Mouse (Mus musculus) adrenal gland, adult 18-20 months (tissue): ENCODE data around the gene Art3. TPM values are rescaled to one million over a fixed set of nuclear protein-coding genes. Genes with fewer than 3 reads are reported as not detected.

Experiments used
- DNase-seq, 2 experiments: peaks; one replicate each; pipeline ENCODE4 v3.0.0; 2021 to 2022; ENCODE audit warnings: low spot score in 2 of 2
- long read RNA-seq, 2 experiments: library from polyadenylated mRNA; stranded (forward); transcript quantifications; one replicate each; pipeline ENCODE4 v2.0.0; 2021
- total RNA-seq, 2 experiments: library from RNA; stranded (reverse); gene quantifications; 1 replicate in 1 of 2; 2 replicates in 1 of 2; pipeline ENCODE4 v1.2.3; 2021

Gene Art3
- total RNA-seq = 10 to 100 TPM; 48.5 to 78.3 TPM
- long read RNA-seq, experiment 1, partial matches to known transcripts = 1 of 30 reads
- long read RNA-seq, experiment 1, other reads (novel, unspliced or antisense) = 26 of 30 reads
- long read RNA-seq, experiment 2, partial matches to known transcripts = 1 of 26 reads
- long read RNA-seq, experiment 2, other reads (novel, unspliced or antisense) = 22 of 26 reads

DNA sequence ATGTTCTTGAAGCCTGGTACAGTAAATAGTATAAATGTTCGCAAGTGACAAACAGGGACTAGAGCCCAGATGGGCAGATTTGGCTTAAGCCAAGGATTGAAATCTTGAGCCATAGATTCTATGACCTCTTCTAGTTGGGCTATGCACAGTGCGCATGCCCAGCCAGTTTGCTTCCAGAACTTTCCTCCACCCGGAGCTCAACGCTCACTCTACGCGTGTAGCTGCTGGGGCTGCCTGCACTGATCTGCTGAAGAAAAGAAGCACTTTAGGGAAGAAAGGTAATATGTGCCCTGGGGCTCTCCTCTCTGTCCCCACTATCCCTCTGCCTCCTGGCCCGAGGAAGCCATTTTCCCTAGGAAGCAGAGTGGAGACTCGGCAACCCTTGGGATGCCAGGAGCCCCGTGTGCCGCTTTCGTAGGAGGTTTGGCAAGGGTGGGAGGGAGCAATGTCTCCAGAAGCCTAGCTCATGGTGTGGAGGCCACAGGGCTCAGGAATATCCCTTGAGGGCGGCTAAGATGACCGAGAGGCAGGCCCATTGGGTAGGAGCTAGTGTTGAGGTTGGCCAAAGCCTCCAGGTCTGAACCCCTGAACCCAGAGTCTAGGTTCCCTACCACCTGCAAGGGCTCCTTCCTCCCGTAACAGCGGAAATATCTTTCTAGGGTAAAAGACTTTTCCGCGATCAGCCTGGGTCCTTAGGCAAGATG lies at the start of gene Art3:
Gene Art3, plus strand, starts transcription at position 193 of the 704 bp plus-strand sequence.
- DNase-seq = no peak

DNA sequence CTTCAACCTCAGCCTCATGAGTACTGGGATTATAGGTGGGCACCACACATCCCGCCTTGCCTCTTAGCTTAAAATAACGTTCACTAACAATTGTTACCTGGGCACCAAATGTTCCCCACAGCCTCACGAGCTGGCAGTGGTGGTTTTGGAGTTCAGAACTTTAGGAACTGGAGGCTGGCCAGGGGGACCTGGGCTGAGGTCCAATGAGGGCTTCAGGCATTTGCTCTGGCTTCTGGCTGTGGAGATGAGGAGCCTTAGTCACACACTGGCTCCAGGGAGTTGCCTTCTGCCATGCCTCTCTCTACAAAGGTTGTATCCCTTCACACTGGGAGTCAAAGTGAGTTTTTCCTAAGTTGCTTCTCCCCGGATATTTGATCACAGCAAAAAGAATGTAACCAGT lies 49.1 kb upstream of the Art3 start:
- DNase-seq = peak in 1 of 2 experiments; percentile 33

DNA sequence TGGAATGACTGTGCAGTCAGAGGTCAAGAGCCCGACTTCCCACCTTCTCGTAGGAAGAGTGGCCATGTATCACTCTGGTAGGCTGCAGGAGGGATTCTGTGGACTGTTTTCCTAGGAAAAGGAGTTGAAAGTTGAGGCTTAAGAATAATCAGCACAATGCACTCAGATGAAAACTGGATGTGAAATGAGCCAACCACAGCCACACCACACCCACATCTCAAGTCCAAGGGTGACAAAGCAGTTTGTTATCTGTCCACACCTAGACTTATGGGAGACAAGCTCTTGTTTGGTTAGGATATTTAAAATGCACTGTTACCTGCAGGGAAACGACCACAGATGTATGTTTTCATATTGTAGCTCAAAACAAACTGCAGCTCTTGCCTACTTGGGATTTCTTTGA lies 48.5 kb upstream of the Art3 start:
- DNase-seq = no peak

DNA sequence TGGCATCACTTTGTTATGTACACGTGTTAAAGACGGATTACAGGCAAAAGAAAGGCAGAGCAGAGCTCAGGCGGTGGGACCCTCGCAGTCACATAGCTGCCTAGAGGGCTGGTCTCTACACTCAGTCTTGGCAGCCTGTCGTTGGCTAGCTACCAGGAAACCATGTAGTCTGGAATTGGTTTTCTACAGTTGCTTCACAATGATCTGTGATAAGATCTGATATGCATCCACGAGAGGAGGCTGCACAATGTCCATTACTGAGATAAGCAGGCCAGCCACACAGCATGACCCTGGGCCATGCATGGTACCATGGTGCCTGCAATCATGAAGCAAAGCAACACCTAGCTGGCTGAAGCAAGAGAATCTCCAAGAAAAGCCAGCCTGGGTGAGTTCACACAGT lies 43.8 kb upstream of the Art3 start:
- DNase-seq = no peak

DNA sequence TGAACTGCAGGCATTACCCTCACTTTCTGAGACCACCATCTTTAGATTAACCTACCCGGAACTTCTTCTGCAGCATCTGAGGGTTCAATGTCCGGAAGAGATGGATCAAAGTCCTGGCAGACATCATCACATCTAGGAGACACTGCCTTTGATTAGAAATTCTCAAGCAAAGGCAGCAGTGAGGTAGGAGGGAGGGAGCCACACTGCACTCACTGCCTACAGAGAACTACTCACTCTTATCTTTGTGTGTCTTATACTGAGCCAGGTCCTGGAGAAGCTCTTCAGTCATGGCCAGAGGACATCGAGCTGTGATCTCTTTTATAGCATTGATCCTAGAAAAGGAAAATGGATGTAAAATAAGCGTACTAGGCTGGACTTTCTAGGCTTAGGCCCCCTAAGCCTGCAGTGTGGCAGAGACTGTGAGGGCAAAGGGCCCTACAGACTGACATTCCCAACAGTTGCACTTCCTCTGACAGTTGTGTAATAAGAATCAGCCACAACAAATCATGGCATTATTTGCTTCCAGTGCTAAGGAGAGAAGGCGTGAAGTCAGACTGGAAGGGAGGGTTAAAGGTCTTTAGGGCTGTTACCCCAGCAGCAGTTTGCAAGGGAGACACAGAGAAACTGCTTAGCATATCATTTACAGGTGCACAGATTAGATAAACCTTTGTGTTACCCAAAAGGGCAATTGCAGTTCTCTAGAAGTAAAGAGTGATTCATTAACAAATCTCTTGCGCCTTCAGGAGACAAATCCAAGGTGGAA lies 39.8 kb upstream of the Art3 start:
- no peak for DNase-seq

DNA sequence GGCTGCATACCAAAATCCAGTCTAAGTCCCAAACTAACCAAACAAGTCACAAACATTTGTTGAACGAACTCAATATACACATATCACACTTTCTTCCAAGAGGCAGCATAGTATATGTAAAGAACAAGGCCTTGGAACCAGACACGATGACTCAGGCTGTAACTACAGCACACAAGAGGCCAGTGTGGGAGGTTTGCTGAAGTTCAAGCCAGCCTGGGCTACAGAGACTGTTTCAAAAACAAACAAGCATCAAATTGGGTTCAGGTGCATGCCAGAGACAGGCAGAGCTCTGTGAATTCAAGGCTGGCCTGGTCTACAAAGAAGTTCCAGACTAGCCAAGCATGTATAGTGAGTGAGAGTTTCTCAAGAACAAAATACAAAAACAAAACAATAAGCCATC lies 37.1 kb upstream of the Art3 start:
- DNase-seq = no peak

DNA sequence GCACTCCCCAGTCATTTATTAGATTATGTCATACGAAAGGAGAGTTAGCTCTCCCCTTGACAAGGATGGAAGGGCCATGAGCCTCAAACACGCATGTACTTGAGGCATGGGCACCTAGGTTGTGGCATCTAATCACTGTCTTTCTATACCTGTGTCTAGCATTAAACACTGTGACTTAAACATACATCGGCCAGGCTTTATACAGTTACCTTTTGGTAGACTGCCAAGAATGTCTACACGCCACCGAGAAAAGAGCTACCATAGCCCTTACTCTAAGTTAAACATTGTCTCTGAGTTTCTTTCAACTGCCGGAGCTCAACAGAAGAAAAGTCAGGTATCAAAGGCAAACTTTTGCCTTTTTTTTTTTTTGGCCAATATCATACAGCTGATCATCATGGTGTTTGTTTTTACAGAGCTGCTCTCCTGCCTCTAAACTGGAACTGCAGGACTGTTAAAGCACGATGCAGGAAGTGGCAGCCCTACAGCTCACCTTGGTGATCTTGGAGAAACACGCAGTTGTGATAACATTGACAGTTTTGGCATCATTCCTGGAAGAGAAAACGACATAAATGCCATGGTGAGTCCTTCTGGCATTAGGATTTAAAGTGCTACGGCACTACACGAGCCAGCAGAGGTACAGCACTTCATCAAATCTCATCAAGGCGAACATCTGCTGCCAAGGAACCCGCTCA lies 29.3 kb upstream of the Art3 start:
- no peak for DNase-seq

DNA sequence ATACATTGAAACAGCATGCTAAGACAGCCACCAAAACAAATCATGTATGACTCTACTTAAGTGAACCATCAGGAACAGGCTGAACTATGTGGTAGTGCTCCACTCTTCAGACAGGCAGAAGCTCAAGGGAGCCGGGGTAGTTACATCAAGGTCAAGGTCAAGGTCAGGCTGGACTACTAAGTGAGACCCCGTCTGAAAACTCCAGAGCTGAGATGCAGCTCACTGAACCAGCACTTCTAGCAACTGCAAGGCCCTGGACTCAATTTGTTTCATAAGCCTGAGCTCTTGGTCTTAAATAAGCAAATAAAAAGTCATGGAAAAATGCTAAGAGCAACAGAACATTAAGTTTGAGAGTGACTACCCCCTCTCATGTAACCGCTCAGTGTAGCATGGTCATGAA lies 27.3 kb upstream of the Art3 start:
- DNase-seq = no peak

DNA sequence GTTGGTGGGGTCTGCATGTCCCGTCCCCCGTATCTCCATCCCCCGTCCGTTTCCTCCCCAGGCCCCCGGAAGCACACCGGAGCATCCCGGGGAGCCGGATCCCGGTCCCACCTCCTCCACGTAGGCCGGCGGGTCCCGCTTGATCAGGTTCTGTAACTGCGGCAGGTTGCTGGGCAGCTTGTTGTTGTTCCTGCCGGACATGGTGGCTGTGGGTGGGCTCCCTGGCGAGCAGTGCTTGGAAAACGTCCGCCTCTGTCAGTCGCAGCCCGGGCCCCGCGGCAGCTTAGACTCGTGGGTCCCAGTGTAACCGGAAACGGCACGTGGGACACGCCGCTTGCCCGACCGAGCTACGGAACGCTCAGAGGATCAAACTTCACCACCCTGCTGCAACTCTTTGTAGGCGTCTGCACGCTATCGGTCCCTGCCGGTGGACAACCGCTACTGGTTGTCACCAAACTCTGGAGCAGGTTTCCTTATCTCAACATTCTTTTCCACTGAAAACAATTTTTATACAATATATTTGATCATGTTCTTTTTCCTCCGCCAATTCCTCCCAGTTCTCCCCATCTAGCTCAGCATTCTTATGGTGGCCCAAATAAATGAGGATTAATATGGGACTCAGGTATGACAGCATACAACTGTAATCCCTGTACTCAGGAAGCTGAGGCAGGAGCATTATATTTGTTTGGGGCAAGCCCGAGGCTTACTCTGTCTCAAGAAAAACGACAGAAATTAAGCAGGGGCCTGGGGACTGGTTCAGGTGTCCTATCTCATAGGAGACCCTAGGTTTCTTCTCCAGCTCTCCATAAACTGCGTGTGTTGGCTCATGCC lies 21.7 kb upstream of the Art3 start, which contains the start of gene Sdad1:
Gene Sdad1, minus strand, starts transcription at position 799 of the 831 bp plus-strand sequence.
- peak; percentile 87 to 88 for DNase-seq

DNA sequence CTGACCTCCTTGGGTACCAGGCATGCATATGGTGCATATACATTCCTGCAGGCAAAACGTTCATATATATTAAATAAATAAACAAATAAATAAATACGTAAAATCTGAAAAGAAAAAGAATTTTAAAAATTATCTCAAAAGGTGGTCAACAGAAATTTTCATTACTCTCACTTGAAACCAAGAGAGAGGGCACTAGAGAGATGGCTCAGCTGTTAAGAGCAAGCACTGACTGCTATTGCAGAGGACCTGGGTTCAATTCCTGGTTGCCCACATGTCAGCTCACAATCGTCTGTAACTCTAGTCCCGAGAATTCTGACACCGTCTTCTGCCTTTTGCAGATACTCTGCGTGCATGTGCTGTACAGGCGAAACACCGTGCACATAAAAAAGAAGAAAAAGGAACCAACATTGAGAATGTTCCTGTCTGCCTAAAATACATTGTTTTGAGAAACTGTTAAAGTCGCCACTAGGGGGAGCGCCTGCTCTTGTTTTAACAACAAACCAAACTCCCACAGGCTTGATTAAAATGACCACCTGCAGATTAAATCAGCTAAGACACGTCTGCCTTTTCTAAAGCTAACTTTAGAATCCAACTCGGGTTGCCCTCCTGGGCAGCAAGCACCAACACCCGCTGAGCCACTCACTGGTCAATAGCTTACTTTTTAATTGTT lies 19.4 kb upstream of the Art3 start:
- DNase-seq = peak; percentile 80 to 85

DNA sequence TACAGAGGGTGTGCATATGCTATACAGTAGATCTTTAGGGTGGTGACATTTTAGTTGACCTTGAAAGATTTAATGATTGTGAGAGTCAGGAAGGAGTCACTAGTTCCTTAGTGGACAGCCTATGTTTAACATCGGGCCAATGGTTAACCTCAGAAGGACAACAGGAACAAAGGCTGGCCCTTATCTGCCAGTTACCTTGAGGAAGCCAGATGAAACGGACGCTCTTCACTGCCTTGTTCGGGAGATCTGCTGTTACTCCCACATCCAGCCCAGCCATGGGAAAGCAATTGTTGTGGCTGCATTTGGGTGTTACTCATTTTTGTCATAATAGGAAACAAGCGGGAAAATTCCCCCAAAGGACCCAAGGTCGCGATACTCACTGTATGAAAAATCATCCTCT lies 17.9 kb upstream of the Art3 start:
- no peak for DNase-seq

DNA sequence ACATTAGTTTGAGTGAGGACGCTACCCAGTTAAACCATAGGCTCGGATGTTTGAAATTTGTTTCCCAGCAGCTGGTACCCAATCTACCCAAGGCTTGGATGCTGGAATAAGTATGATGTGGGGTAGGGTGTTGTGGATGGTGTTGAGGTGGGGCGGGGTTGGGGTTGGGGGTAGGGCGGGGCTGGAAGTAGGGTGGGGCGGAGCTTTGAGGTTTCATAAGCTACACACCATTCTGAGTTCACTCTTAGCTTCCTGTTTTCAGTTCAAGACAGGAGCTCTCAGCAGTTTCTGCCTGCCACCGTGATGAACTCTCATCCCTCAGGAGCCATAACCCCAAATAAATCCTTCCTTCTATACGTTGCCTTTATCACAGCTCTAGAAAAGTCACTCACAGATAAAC lies 13.5 kb upstream of the Art3 start:
- DNase-seq = no peak

DNA sequence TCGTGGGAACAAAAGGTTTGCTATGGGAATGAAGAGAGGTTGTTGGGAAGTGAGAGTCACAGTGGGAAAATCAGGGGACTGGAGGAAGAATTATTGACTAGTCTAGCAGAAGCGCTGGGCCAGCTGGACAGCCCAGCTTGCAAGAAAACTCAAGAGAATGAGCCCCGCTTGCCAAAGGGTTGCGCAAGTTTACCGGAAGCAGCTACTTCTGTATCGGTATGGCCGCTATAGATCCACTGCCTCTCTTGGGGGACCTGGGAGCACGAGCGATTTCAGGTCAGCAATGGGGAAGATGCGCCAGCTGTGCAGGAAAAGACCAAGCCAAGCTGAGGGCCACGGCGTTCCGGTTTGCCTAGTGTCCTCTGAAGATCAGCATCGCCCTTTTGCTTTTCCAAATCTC lies 13.0 kb upstream of the Art3 start:
- no peak for DNase-seq

DNA sequence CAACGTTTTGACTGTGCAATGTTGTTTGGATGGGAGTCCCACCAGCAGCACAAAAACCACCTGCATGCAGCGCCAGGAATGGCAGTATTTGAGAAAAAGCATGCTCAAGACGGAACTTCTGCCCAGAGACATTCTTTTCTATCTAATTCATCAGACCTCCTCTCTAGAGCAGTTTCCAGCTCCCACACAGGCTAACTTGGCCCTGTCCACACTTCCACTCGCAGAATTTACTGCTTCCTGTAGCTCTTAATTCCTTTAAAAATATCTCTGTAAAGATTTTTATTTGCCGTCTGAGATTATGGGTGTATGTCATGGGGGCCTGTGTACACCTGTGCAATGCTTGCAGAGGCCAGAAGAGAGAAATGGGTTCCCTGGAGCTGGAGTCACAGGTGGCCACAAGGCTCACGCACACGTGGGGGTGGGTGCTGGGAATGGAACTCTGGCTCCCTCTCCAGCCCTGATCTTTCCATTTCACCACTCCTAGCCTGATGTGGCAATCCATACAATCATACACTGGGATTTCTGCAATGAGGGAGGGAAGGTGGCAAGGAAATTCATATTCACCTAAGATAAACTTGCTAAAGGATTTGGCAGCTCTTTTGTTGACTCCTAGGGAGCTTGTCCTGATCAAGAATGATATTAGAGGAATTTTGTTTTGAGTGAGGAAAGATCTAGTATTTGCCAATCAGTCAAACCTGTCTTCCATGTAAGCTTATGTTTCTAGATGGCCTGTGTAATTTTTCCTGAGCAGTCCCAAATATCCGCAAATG lies 9.8 kb upstream of the Art3 start:
- no peak for DNase-seq

DNA sequence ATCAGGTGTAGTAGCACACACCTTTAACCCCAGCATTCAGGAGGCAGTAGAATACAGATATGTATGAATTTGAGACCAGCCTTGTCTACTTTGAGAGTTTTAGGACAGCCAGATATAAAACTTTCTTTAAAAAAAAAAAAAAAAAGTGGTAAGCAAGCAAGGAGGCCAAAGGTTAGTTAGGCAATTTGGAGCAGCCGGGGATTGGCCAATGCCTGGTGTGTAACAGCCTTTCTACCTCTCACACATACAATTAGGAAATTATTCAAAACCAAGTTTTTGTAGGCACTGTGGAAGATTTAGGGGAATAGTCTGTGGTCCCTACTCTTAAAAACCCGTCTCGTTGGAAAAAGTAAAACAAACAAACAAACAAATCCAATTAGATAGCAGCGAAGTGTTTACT lies 9.0 kb upstream of the Art3 start:
- DNase-seq = no peak

DNA sequence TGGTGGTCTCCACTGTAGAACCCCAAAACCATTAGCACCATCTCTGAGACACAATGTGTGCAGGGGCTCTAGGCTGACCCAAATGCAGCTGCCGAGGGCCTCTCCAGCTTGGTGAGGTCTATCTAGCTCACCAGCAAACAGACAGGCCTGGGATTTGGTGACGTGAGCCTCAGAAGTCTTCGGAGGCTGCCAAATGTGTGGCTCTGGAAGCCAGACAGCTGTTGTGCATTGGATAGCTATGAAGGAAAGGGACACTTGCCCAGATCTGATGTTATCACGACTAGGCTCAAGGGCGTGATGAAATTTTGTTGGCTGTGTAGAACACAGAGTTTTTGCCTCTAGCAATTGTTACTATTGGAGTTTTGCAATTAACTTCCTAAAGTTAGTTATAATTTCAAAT lies 8.4 kb upstream of the Art3 start:
- DNase-seq = no peak

DNA sequence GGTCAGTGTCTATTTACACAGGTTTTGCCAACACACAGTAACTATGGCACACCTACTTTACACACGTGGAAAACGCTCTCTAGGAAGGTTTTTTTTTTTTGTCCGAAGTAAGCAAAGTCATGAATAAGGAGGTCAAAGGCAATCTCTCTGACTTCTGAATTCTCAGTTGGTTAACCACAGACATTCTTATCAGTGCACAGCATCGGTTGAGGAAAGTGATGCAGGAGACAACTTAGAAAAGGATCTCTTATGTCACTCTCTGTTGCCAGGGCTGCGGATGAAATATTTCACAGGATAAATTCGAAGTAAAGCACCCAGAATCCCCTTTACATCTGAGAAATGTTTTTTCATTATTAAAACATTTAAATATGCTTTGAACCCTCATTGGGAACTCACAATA lies 4.3 kb upstream of the Art3 start:
- DNase-seq = no peak

DNA sequence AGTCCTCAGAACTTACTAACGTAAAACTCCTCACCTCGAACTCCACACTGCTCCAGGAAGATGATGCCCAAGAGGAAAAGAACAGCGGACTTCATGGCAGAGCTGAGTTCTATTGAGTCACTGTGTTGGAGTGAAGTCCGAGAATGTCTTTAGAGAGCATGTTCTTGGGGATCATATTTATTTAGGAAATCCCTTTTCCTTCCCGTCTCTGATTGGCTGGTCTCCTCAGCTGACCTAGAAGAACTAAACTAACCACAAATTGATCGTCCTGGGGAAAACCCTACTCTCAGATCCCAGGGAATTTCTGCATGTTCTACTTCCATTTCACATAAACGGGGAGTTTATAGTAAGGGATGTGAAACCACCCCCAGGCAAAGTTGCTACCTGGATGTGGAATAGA lies 3.7 kb upstream of the Art3 start, which contains the start of gene Cxcl9:
Gene Cxcl9, minus strand, starts transcription at position 151 of the 400 bp plus-strand sequence.
- no peak for DNase-seq

DNA sequence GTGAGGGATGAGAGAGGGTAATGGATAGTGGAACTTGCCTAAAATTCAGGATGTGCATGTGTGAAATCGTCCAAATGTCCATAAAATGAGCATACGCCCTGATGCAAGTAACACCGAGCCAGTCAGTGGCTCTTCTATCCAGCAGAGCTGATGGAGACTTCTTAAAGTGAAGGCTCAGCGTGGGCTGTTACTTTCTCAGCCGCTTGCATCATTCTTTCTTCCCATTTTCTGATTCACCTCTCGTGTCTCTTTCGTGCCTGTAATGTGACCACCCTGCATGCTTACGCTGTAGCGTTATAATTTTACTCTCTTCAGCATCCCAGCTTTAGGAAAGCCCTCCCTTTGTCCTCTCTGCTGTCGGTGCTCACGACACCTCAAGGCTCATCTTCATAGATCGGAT lies 505 bp upstream of the Art3 start:
- no peak for DNase-seq
